Mouse (Mus musculus) kidney, adult 11 months (tissue): ENCODE results near the gene Eme1.

Experiments
- DNase-seq: peaks from one replicate; pipeline ENCODE4 v3.0.0; 2022

The Eme1 gene

DNA sequence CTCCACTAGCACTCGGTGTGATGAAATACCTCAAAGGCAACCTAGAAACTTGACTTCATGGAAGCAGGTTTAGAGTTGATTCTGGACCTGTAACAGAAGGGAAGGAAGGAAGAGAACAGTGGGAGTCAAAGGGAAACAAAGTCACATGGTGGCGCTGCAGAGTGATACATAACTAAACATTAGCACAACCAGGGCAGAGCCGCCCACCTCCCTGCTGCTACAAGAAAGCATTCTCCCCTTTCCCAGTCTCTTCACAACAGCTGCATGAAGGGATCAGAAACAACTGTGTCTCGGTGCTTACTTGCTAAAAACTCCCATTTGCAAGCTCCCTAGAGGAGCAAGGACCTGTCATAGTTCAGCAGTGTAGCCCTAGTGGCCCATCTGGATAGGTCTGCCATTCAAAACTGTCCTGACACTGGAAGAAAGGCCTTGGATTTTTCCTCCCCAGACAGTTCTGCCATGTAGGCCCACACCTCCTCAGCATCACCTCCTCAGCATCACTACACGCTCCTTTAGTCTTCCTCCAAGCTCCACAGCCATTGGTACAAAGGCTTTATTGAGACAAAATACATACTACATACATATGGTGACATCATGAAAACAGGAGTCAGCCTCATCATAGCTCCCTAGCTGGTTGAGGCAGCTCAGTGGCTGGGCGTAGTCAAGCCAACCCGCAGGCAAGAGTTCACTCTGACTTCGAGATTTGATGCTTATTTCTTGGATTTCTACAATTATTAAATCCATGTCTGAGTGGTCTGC lies 9.1 kb downstream of the Eme1 start:
- DNase-seq: no peak

DNA sequence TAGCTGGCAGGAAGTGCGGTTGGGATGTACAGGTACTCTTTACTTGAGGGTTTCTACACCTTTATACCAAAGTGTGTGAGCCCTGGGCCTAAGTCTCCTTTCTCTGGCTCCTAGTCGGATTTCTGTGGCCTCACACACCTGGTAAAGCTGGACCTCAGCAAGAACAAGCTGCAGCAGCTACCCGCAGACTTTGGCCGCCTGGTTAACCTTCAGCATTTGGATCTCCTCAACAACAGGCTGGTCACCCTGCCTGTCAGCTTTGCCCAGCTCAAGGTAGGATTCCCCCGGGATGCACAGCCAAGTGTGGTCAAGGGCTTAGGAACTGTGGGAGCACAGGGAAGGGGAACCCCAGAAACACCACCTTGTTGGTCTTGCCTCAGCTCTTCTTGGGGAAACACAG lies 19.3 kb downstream of the Eme1 start:
- DNase-seq: peak; percentile 79

DNA sequence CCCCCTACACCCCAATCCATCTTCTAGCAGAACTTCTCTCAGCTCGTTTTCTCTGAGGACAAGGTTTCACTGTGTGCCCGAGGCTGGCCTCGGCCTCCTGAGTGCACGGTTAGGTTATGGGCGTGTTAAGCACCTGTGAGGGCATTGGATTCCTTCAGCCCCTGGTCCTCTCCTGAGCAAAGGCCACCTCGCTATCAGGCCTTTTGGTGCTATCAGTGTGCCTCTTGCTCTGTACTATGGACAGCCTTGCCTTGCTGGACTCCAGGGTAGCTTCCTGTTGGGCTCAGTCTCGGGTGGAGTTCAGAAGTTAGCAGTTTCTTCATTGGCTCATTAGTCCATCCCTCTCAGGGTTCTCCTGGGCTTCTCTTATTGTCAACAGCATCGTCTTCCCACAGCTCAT lies 20.8 kb downstream of the Eme1 start:
- DNase-seq: no peak

DNA sequence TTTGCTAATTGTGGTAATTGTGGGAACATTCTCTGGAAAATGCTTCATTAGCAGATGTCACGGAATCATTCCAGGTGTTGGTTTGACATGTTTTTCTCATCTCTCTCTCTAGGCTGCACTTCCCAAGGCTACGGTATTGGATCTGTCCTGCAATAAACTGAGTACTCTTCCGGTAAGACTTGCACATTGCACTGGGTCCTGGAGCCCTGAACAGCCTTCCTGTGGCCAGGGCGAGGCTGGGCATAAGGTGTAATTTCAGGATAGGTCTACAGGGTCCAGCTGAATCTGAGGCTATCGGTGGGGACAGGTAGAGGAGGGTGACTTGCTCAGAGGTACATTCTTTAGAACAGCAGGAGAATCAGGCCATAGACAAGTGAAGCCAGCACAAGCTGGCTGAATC lies 21.8 kb downstream of the Eme1 start:
- no peak for DNase-seq

DNA sequence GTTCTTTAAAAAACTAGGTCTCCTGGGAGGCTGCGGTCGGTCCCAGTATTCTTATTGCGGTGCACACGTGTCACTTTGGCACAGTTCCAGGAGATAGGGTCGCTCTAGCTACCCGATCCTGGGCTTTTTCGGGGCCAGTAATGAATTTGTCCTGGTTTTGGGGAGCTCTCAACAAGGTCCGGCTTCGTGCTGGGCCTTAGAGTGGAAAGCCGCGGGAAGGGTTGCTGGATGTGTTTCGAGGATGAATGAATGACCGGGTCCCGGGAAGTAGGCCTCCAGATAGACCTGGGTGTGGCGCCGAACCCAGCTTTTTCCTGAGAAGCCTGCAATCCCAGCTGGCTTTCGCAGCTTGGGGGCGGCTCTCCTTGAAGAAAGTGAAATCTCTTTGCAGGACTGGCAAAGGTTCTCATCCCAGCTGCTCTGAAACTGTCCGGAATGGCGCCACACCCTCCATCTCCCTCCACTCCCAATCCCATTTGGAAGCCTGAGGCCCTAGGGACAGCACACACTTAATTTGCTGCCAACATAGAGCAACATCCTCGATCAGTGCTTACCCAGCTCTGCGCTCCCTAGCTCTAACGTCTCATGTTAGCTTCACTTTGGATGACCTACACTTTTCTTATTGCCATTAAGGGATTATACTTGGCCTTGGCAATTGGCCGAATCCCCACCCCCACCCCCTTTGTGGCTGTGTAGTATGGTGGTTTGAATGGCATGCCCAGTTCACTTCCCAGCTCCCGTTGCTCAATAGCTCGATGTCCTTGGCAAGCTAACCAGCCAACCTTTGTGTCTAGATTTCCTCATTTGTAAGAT lies 23.4 kb downstream of the Eme1 start:
- peak; percentile 13 for DNase-seq

DNA sequence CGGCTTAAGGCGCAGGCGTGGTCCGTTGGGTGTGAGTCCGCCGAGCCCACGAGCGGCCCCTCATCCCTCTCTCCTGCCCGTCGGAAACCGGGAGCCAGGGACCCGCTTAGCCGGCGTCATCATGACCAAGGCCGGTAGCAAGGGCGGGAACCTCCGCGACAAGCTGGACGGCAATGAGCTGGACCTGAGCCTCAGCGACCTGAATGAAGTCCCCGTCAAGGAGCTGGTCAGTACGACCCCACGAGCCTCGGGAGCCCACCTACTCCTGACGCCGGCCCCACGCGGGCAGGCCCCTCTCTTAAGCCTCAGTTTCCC lies 23.9 kb downstream of the Eme1 start:
- DNase-seq: no peak

DNA sequence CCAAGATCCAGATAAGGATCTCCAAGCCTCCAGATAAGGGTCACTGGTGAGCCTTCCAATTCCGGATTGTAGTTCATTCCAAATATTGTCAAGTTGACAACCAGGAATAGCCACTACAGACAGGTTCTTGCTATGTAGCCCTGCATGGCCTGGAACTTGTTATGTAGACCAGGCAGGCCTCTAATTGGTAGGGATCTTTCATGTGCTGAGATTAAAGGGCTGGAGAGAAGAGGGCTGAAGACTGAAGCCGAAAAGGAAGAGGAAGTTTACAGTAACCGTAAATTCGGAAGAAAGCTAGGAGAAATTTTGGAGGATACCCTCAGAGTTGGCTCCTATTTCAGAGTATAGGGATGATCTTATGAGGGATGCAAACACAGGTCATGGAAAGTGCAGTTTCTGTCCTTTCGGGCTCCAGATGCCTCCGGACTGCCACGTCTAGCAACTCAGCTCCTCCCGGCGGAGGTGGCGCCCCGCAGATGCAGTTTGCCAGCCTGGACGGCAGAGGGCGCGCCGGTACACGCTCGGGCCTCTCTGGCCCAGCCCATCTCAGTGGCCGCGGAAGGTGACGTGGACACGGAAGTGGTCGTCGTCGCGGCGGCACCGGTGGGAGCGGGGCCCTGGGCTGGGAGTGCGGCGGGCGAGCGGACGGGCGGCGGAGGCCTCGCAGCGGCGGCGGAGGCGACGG lies 24.4 kb downstream of the Eme1 start, which contains the start of gene Lrrc59:
Gene Lrrc59 (plus strand): TSS at position 569 of the 685 bp plus-strand sequence.
- peak; percentile 89 for DNase-seq

DNA sequence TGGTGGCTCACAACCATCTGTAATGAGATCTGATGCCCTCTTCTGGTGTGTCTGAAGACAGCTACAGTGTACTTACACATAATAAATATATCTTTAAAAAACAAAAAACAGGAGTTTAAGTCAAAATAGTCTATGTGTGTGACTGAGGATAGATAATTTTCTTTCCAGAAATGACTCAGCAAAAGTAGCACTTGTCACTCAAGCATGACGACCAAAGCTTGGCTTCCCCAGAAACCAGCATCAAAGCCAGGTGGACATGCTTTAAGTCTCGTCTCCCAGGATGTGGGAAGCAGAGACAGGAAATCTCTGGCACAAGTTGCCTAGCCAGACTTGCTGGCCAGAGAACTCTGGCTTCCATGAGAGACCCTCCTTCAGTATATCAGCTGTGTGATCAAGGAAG lies 31.6 kb downstream of the Eme1 start:
- no peak for DNase-seq

DNA sequence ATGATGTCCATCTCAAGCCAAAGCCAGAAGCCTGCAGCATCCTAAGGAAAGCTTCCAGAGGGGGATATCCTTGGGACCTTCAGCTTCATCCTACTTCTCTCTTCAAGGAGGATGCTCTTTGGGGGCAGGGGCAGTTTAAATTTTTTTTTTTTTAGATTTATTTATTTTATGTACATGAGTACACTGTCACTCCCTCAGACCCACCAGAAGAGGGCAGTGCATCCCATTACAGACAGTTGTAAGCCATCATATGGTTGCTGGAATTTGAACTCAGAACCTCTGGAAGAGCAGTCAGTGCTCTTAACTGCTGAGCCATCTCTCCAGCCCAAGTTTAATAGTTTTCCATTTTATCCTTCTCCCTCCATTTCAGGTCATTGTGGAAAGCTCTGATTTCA lies 32.3 kb downstream of the Eme1 start:
- no peak for DNase-seq

DNA sequence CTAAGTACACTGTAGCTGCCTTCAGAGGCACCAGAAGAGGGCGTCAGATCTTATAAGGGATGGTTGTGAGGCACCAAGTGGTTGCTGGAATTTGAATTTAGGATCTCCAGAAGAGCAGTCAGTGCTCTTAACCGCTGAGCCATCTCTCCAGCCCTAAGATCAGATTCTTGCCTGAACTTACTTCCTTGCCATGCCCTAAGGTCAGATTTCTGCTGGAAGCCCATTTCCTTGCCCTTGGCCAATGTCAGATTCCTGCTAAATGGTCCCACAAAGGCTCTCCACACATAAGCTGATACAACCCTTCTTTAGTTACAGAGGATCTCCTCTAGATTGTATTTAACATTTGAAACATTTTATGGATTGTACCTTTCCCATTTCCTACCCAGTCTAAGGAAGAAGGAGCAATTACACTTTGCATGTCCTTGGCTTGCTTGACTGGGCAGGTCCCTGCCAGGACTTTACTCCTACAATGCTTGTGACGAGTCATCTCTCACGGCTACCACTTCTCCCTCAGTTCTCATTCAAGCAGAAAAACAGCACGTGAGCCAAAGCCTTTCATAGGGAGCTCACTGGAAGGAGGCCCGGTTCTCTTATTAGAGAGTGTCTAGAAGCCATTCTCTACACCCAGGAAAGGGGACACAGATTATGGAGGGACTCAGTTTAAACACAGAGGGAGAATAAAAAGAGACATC lies 32.9 kb downstream of the Eme1 start:
- DNase-seq: no peak

DNA sequence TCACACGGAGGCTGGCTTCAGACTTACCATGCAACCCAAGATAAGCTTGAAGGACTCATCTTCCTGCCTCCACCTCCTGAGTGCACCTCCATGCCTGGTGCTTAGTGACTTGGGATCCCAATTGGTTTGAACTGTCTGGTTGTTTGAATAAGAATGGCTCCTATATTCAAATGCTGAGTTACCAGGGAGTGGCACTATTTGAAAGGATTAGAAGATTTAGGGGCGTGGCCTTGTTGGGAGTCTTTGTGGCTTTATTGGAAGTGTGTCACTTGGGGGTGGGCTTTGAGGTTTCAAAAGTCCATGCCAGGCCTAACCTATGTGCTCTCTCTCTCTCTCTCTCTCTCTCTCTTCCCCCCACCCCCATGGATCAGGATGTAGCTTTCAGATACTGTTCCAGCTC lies 36.1 kb downstream of the Eme1 start:
- DNase-seq: no peak

DNA sequence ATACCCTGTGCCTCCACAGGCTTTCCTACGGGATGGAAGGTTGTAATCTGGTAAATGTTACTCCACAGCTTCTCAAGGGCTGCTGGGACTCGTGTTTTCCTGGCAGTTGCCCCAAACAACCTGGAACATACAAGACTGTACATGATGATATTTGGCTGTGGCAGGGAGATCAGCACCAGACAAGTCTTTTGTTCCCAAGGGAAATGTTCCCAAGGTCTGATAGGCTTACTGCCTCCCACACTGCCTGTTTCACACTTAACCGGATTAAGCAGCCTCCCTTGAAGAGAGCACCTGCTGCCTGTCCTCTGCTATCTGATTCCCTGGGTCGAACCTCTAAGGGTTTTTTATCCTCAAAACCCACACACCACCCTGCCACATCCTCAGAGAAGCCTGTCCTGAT lies 38.3 kb downstream of the Eme1 start:
- DNase-seq: no peak

DNA sequence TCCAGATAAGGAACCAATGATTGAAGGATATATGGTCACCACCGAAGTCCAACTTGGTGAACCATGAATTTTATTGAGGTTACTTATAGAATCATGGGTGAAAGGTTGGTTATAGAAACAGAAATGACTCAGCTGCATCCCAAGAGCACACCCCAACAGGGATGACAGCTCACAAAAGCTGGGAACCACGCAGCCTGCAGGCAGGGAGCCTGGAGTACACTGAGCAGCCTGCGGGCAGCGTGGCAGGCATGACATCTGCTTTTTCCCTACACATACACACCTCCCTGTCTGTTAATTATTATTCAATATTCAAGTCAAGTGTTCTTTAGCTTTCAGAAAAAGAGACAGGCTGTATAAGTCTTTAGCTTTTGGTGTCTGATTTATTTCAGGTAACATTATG lies 39.2 kb downstream of the Eme1 start:
- DNase-seq: no peak

DNA sequence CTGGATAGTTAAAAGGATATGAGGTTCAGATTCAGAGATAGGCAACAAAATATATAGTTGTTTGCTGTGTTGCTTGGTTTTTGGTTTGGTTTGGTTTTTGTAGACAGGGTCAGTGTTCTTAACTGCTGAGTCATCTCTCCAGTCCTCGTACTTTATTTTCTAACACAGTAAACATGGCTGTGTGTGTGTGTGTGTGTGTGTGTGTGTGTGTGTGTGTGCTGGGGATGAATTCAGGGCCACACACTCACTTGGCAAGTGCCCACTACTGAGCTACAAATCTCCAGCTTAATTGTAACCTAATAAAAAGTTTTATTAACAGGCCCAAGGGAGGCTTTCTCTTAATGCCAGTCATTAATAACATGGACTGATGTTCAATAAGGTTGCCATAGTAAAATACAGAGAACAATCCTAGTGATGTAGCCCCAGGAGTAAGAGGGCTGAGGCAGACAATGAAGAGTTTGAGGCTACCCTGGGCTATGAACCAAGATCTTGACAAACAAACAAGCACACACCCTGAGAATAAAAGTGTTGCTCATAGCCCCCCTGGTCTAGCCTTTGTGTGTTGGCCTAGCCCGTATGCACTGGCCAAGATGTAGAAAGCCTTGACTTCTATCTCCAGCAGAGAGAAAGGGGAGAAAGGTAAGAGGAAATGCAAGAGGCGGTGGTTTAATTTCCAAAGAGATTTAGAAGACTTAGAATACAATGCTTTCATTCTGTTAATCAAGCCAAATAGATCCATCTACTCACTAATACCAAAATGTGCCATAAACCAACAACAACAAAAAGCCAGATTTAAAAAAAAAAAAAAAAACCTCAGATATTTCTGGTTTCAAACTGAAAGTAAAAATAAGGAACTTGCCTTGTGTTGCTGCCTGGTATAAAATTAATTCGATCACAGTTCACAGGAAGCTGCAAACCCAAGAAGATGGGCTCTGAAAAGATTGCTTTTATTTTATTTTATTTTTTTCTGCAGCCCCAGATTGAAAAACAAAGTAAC lies 42.7 kb downstream of the Eme1 start:
- no peak for DNase-seq

DNA sequence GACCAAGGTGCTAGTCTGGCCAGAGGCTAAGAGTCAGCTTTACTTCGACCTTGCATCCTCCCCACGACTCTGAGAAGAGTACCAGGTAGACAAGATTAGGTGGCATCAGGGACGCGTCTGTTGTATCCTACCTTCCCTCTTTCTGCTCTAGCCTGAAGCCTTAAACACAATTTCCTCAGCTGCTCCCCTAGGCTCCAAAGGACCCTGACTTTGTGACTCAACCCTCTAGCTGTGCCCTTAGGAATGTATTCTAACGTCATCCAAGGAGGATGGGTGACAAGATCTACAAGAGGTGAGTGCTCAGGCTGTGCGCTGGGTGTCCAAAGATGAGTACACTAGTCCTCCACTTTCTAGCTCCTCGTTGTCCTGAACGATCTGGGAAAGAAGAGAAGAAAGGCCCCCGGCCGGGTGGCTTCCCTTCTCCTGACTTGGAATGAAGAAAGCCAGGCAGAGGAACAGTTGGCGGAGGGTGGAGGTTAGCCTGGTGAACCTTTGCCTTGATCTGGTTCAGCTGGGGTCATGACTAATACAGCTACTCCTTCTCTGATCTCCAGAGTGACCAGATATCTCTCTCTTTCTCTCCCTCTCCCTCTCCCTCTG lies 51.3 kb downstream of the Eme1 start:
- DNase-seq: no peak

DNA sequence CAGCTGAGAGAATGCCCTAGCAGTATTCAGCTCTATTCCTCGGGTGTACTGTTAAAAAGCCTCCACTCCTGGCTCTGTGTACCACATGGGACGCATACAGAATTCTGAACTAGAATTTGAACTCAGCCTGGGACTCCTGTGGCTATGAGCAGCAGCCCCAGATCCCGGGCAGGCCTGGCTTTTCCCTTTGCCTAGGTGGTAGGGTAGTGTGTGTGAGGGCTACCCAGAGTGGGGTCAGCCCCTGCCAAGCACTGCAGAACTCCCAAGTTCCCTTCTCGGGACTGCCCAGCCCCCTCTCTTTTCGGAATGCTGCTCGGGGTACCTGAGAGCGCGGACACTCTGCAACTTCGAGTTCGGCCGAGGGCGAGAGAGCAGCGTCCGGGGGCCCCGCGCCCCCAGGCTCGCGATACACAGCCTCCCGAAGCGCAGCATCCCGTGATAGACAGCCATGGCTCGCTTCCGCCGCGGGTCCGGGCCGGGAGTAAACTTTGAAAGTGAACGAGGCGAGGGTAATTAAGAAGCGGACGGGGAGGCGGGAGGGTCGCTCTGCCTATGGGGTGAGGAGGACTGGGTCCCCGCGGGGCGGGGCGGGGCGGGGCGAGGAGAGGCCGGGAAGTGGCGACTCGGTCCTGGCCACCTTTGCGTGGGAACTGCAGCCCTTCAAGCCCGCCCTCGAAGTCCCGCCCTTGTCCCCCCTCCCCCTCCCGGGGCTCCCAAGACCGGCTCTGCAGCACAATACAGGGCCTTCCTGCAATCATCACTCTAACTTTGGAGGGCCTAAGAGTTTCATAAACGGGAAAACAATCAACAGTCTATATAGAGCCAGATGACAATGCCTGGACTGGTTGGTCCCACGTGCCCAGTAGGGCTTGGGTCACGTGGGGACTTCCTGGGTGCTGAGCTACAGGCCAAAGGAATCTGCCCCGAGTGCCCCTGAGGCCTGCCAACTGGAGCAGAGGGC lies 52.2 kb downstream of the Eme1 start, which contains the start of gene Acsf2:
Gene Acsf2 (minus strand): TSS at position 551 of the 961 bp plus-strand sequence.
- DNase-seq: peak; percentile 82

DNA sequence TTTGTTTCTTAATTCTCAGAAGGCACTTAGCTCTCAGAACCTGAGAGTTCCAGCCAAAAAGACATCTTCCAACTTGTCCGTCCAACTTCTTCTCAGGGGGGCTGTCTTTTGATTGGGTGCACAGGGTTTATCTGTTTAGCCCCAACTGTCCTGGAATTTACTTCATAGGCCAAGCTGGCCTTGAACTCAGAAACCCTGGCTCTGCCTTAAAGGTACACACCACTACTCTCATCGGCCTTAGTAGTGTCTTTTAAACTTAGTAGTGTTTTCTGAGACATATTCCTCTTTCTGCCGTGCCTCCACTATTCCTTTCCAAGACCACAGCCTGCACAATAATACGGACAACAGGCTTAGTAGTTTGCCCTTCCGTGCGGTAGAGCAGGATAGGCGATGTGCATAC lies 53.3 kb downstream of the Eme1 start:
- no peak for DNase-seq

DNA sequence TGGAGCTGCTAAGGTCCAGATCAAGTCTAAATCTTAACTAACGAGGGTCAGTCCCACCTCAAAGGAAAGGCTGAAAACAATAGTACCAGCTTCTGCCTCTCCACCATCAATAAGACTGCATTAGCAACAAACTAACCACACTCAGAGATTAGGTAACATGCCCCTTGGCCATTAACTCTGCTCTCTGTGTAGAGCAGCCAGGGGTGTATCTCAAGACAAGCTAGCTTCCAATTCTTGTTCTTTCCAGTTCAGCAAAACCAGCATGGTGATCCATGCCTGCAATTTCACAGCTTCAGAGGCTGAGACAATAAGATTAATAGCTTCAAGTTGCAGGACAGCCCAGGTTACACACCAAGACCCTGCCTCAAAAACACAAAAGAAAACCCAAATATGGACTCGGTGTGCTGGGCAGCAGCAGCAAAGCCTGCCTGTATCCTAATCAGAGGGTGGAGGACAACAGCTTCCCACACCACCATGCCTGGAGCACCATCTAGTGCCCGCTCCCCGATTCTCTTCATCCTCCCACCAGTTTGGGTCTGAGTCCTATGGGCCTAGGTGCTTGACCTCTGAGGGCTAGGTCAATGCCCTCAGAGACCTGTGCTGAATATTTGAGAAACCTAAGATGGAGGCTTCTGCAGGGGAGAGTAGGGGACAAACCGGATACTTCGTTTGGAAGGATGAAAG lies 55.2 kb downstream of the Eme1 start:
- DNase-seq: no peak

DNA sequence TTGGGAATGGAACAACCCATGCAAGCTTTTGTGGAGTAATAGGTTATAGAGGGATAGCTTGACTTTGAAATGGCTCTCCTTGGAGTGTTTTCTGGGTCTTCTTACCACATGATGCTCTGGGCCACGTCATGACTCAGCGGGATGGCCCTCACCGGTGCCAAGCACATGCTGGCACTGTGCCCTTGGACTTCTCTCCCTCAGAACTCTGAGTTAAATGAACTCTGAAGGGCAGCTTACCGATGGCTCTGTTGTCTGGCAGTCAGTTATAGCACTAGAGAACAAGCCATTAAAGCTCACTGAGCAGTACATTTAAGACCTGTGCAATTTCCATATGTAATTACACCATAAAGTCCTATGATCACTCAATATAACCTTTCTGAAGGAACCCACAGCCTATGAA lies 56.4 kb downstream of the Eme1 start:
- peak; percentile 90 for DNase-seq
